Mouse (Mus musculus) forebrain, embryonic 14.5 days (tissue): ENCODE results near the gene Usp7. TPM values are rescaled to one million over a fixed set of nuclear protein-coding genes. Genes with fewer than 3 reads are reported as not detected.

Source experiments
- ATAC-seq: fragments of 200-750 bp; cut with Nextera tagmentation; 2 replicates; pipeline ENCODE4 v1.8.0; 2017; ENCODE audit warnings: mild to moderate bottlenecking, moderate library complexity
- DNase-seq: peaks from one replicate; pipeline ENCODE4 v3.0.0-alpha.2; 2015; ENCODE audit warnings: low spot score
- H3K27ac ChIP-seq: fragments of 300-500 bp; sonication (generic); 2 replicates; pipeline ENCODE4 v1.5.1; 2014; ENCODE audit warnings: low read depth, mild to moderate bottlenecking, control low read depth, low read length, moderate library complexity
- H3K27me3 ChIP-seq: fragments of 300-500 bp; sonication (generic); replicated peaks from 2 replicates; pipeline ENCODE4 v1.6.1; 2014; ENCODE audit warnings: low read length, control low read depth, mixed read lengths; ENCODE audit not compliant: control insufficient read depth, insufficient read depth
- H3K36me3 ChIP-seq: fragments of 300-500 bp; sonication (generic); 2 replicates; pipeline ENCODE4 v1.6.1; 2014; ENCODE audit warnings: low read length, control low read depth; ENCODE audit not compliant: control insufficient read depth, insufficient read depth
- H3K4me1 ChIP-seq: fragments of 300-500 bp; sonication (generic); 2 replicates; pipeline ENCODE4 v1.6.1; 2014; ENCODE audit warnings: antibody characterized with exemption, low read length, control low read depth; ENCODE audit not compliant: control insufficient read depth, insufficient read depth
- H3K4me2 ChIP-seq: fragments of 300-500 bp; sonication (generic); 2 replicates; pipeline ENCODE4 v1.6.1; 2014; ENCODE audit warnings: mild to moderate bottlenecking, control low read depth, low read length
- H3K4me3 ChIP-seq: fragments of 300-500 bp; sonication (generic); 2 replicates; pipeline ENCODE4 v1.5.1; 2014; ENCODE audit warnings: low read depth, low read length, control low read depth
- H3K9ac ChIP-seq: fragments of 300-500 bp; sonication (generic); 2 replicates; pipeline ENCODE4 v1.6.1; 2014; ENCODE audit warnings: mild to moderate bottlenecking, low read length, control low read depth, moderate library complexity
- H3K9me3 ChIP-seq: fragments of 300-500 bp; sonication (generic); replicated peaks from 2 replicates; pipeline ENCODE4 v1.6.1; 2016; ENCODE audit warnings: low read length, control low read depth, mixed read lengths; ENCODE audit not compliant: control insufficient read depth
- WGBS: fragments of 180-500 bp; shearing (Covaris S2); extraction: QIAGEN DNeasy Blood & Tissue Kit; methylation state at CpG from one replicate; pipeline ENCODE4 v1.1.7; 2014; 5-methylcytosine and 5-hydroxymethylcytosine counted together
- polyA plus RNA-seq: library from polyadenylated mRNA; unstranded; fragments of >200 nt; fragmentation: Nextera tagmentation; extraction: Ambion mirVana; gene quantifications from 2 replicates; pipeline ENCODE4 v1.2.1, GENCODE M21; 2014

Usp7 gene
- polyA plus RNA-seq, 1 experiment from 2014 or later, result 42.7 TPM

DNA sequence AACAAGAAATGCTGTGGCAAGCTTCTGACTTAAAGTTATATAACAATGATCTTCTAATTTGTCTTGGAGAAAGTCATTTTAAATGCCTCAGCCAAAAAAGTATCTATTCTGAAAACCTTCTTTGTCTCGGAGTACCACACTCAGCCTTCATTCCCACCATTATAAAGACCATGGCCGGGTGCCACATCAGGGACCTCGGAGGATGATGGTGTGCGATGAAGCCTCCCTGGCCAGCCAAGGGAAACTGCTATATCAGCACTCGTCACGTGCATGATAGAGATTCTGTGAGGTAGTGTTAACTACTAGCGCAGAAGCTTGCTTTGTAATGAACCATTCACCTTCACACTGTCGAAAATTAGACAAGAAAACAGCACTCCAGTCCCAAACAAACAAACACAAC lies 92.6 kb downstream of the Usp7 start:
- DNase-seq (no peak), ATAC-seq (no peak)
- 86% methylated on average over 8 of the region's 8 CpGs for WGBS
- Histone ChIP-seq H3K36me3 (peaks cover 96% of the 10 kb centered on the region), H3K4me3 (no peak overlapping the region), H3K9ac (no peak overlapping the region), H3K27me3 (no peaks in the 10 kb centered on the region), H3K9me3 (no peaks in the 10 kb centered on the region), H3K4me2 (no peak overlapping the region), H3K4me1 (no peaks in the 10 kb centered on the region), H3K27ac (no peak overlapping the region)

DNA sequence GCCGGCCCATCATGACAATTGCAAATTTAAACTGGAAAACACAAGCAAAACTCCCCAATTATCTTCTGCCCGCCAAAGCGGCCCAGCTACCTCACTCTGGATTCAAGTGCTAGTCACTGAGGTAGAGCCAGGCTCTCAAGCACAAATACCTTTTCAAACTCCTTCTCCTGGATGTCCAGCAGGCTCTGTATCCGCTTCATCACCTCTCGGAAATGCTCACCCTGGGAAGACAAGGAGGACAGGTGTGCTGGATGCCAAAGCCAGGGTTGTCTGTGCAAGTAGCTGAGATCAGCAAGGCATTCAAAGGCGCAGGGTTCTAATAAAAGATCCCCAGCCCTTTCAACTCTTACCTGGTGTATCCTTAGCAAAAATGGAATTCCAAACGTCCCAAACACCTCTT lies 100.9 kb downstream of the Usp7 start:
- peaks cover 82% of the 10 kb centered on the region for H3K36me3 ChIP-seq
- H3K27ac ChIP-seq, result no peak overlapping the region
- no peaks in the 10 kb centered on the region for H3K4me1 ChIP-seq
- no peak overlapping the region for H3K9ac ChIP-seq
- ATAC-seq (no peak), DNase-seq (no peak)
- no peaks in the 10 kb centered on the region for H3K27me3 ChIP-seq
- WGBS, result 93% methylated on average over 7 of the region's 7 CpGs
- no peak overlapping the region for H3K4me3 ChIP-seq
- H3K4me2 ChIP-seq, result no peak overlapping the region
- H3K9me3 ChIP-seq, result no peaks in the 10 kb centered on the region

DNA sequence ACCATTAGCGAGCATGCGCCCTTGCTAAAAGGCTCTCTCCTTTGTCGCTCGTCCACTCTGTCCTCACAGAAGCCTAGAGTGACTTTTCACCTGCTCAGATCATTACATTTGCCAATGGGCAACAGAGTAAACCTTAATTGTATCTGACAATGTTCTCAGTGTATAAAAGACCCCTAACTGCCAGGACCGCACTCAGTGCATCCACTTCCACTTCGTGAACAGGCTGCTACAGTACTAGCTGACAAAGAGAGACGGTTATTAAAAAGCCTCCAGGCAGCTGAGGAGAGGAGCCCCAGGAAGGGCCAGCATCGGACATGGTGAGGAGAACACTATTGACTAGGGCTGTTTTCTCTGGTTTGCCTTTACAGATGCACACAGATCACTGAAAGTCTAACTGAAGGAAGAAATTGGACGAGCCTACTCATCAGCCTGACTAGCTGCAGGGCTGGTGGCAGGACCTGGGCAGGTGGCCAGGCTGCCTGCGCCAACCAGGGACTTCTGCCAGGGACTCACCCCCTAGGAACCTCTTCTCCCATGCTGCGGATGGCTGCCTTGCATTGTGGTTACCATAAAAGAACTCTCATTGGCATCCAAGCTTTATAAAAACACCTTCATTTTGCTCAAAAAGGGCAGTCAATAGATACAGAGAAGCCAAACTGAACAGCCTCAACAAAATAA lies 102.0 kb downstream of the Usp7 start:
- peak; percentile 60 for DNase-seq
- H3K9ac ChIP-seq, result no peak overlapping the region
- H3K27me3 ChIP-seq, result no peaks in the 10 kb centered on the region
- peaks cover 79% of the 10 kb centered on the region for H3K36me3 ChIP-seq
- WGBS, result 72% methylated on average over 11 of the region's 11 CpGs
- H3K4me2 ChIP-seq, result no peak overlapping the region
- no peak overlapping the region for H3K27ac ChIP-seq
- peak; percentile 27; the same call in 1 of the 2 replicates for ATAC-seq
- H3K4me1 ChIP-seq, result no peaks in the 10 kb centered on the region
- H3K9me3 ChIP-seq, result no peaks in the 10 kb centered on the region
- H3K4me3 ChIP-seq, result no peak overlapping the region

DNA sequence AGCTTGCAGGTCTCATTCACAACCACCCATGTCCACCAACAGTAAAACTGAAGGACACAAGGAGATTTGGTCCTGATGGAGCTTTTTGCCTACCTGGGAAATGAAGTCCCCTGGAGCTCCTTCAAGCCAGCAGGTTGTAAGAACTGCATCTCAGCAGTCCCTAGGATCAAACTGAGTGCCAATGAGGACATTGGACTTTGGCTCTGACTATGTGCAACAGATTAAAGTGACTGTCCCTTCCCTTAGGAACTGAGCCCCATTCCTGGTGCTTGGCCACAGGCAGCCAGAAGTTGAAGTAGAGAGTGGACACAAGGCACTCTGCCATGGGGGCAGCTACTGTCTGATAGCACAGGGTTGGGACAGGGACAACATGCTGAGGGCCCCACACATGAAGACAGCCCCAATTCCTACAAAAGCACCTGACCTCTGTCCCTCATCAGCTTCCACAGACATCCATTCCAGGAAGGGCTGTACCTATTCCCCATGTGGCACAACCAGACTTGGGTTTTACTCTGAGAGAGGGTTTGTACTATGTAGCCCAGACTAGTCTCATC lies 104.5 kb downstream of the Usp7 start:
- no peaks in the 10 kb centered on the region for H3K9me3 ChIP-seq
- H3K27ac ChIP-seq, result no peak overlapping the region
- H3K27me3 ChIP-seq, result no peaks in the 10 kb centered on the region
- H3K4me2 ChIP-seq, result no peak overlapping the region
- H3K4me1 ChIP-seq, result no peaks in the 10 kb centered on the region
- no peak overlapping the region for H3K4me3 ChIP-seq
- DNase-seq (no peak), ATAC-seq (no peak)
- H3K9ac ChIP-seq, result no peak overlapping the region
- peaks cover 57% of the 10 kb centered on the region for H3K36me3 ChIP-seq

DNA sequence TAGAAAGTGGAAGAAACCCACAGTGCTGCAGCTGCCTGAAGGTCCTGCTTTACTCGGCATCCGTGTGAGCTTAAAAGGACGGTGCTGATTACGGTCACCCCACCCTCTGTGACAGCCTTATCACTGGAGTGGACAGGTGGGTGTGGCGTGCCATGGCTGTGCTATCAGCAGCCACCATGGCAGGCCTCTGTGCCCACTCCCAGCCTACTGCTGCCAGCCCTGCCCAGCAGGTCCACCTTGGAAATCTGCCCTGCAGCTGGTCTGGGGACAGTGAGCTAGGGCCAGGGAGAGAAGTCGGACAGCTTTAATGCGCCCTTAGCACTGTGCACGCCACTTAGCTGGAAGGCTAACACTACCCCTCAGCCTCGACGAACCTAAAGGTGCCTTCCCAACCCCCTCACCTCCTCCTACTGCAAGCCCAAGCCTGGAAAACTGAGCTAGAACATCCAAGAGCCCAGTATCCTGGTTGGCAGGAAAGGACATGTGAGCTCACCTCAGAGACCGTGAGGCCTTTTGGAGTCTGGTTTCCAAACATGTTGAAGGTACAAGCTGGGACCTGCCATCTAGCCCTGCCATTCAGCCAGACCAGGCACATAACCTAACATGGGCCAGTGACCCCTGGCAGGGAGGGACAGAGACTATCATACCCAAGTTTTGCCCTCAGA lies 105.1 kb downstream of the Usp7 start:
- 86% methylated on average over 11 of the region's 11 CpGs for WGBS
- no peak for DNase-seq
- H3K9ac ChIP-seq, result no peak overlapping the region
- H3K27ac ChIP-seq, result no peak overlapping the region
- no peaks in the 10 kb centered on the region for H3K4me1 ChIP-seq
- no peaks in the 10 kb centered on the region for H3K9me3 ChIP-seq
- no peak overlapping the region for H3K4me2 ChIP-seq
- peaks cover 53% of the 10 kb centered on the region for H3K36me3 ChIP-seq
- no peaks in the 10 kb centered on the region for H3K27me3 ChIP-seq
- ATAC-seq, result peak; percentile 8; the same call in 1 of the 2 replicates
- no peak overlapping the region for H3K4me3 ChIP-seq

DNA sequence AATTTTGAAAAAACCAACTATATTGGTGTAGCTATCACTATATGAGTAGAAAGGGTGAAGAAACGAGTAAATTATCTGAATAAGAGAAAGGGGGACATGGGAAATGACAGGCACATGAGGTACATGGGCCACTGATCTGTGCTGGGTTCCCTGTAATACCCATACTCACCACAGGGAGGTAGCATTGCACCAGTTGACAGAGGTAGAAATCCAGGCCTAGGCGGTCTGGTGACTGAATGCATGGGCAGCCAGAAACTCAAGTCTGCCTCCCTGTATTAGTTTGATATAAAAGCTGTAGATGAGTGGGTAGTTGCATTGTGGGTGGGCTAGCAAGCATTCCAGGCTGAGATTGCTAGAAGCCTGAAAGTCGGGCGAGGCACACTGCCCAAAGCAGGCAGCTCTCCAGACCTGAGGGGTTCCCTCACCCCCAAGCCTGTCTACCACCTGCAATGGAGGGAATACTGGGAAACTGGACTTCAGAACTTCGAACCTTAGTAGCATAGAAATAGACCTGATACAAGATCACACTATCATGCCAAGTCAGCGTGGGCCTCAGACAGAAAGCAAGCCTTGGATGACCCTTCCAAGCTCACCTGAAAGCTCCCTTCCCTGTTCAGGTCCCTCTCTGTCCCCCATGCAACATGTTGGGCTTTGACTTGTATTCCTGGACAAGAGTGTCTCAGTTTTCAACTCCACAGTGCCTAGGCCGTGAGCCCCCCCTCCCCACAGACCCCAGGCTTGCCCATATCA lies 105.8 kb downstream of the Usp7 start:
- H3K27me3 ChIP-seq, result no peaks in the 10 kb centered on the region
- ATAC-seq (peak; percentile 47), DNase-seq (peak; percentile 72)
- H3K36me3 ChIP-seq, result peaks cover 46% of the 10 kb centered on the region
- H3K9me3 ChIP-seq, result no peaks in the 10 kb centered on the region
- WGBS, result 50% methylated on average over 7 of the region's 7 CpGs
- no peak overlapping the region for H3K4me2 ChIP-seq
- no peaks in the 10 kb centered on the region for H3K4me1 ChIP-seq
- no peak overlapping the region for H3K4me3 ChIP-seq
- no peak overlapping the region for H3K27ac ChIP-seq
- no peak overlapping the region for H3K9ac ChIP-seq

DNA sequence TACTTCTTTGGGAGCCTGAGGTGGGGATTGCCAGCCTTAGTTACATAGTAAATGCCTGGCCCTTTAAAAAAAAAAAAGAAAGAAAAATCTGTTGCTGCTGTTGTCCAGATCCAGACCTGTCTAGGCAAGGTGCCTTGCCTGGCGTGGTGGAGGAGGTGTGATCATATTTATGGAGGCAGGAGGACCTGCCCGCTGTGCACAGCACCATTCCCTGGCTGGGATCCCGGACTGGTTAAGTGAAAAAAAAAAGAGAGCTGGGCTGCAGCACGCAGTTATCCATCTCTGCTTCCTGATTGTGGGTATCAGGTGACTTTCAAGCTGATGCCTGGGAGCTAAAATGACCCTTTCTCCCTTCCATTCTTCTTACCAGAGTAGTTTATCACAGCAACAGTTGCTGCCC lies 107.0 kb downstream of the Usp7 start:
- H3K4me3 ChIP-seq, result no peak overlapping the region
- no peak overlapping the region for H3K9ac ChIP-seq
- H3K4me1 ChIP-seq, result no peaks in the 10 kb centered on the region
- no peak overlapping the region for H3K27ac ChIP-seq
- no peaks in the 10 kb centered on the region for H3K9me3 ChIP-seq
- no peak for DNase-seq
- 69% methylated on average over 4 of the region's 4 CpGs for WGBS
- H3K4me2 ChIP-seq, result no peak overlapping the region
- no peak for ATAC-seq
- no peaks in the 10 kb centered on the region for H3K27me3 ChIP-seq
- H3K36me3 ChIP-seq, result peaks cover 34% of the 10 kb centered on the region

DNA sequence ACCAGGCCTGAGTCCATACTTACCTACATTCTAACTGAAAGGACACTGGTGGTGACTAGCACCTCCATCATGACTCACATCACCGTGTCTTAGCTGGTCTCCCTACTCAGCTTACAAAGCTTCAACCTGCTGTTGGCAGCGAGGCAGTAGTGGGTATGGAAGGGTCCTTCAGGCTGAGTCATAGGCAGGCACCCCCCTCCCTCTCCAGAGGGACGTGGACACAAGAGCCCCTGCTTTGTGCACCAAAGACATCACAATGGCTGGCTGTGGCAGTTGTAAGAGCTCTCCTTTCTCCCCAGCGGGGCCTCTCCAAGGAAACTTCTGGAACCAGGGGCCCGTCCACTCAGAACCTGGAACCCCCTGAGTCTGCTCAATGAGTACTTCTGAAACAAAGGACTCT lies 111.6 kb downstream of the Usp7 start, which contains the start of gene Gm5767:
Gene Gm5767 (plus strand): TSS at position 301 of the 400 bp plus-strand sequence.
- Histone ChIP-seq H3K9me3 (no peaks in the 10 kb centered on the region), H3K9ac (no peak within 1 kb of the TSS), H3K4me2 (no peak within 1 kb of the TSS), H3K4me1 (no peaks in the 10 kb centered on the region), H3K27me3 (no peaks in the 10 kb centered on the region), H3K4me3 (no peak within 1 kb of the TSS), H3K36me3 (0 out of 2 replicates have a peak, but pooled peaks cover 4% of the 10 kb centered on the region), H3K27ac (no peak within 1 kb of the TSS)
- DNase-seq, result no peak
- ATAC-seq, result no peak
- WGBS, result 78% methylated on average over 5 of the region's 5 CpGs
